Mouse (Mus musculus) kidney, adult 2 months (tissue): ENCODE measurements at regions not wholly inside any gene's neighbourhood (a gene's known extent, or its start where the extent isn't known, plus 50 kb on each side); places are given as distances from the start of the nearest gene placed in this dataset.

ENCODE experiments used
- CTCF ChIP-seq: fragments of 200-500 bp; conservative IDR thresholded peaks from 2 replicates; pipeline ENCODE4 v1.5.1; 2011; ENCODE audit warnings: low read depth, mild to moderate bottlenecking, control low read depth, low read length, moderate library complexity, mixed read lengths; ENCODE audit not compliant: insufficient read depth, insufficient read length
- POLR2A ChIP-seq: fragments of 200-500 bp; IDR thresholded peaks from one replicate; pipeline ENCODE4 v1.6.1; 2011; ENCODE audit warnings: low read depth, low read length, control low read depth

GRCm38 (mm10) chr8:86258011-86258410, 322.5 kb downstream of the Abcc12 start:
- TF ChIP-seq POLR2A = no peak
- TF ChIP-seq CTCF = no peak
